Mouse (Mus musculus) B cell, adult 2 months (primary cell): ENCODE results near the gene Dlg2.

Source experiments
- DNase-seq, 2 experiments: peaks; one replicate each; pipeline ENCODE4 v3.0.0; 2022

Gene Dlg2

DNA sequence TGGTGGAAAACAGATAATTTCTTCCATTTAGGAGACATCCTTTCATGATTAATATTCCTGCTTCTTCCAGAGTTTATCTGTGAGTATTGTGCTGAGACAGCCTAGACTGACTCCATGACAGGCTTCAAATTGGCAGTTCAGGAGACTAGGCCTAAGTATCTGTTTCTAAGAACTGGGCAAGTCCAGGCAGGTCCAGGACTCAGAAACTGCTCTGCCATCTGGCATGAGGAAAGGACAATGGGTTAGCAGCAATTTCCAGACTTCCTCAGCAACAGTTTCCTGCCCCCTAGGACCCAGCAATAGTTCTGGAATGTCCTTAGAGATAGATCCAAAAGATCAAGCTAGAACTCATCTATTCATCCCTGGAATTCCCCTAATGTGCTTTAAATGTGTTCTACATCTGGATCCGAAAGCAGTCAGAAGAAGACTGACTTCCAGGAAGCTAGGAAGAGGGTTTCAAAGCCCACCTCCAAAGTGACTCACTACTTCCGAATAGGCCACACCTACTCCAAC is 64.4 kb downstream of the Dlg2 start:
- no peak for DNase-seq

DNA sequence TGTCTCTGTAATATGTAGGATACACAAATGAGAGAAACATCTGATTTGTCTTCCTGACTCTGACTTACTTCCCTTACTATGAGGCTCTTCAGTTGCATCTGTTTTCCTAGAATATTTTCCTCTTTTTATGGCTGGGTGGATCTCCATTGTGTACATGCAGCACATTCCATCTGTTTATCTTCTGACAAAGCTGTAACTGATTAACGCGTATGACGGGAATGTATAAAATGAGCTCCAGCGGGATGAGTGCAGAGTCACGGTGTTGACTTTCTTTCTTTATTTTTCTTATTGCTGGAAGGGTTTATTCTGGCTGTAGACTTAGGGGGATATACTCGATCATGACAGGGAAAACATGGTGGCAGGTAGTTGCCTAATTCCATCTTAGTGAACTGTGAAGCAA is 76.9 kb downstream of the Dlg2 start:
- no peak for DNase-seq

DNA sequence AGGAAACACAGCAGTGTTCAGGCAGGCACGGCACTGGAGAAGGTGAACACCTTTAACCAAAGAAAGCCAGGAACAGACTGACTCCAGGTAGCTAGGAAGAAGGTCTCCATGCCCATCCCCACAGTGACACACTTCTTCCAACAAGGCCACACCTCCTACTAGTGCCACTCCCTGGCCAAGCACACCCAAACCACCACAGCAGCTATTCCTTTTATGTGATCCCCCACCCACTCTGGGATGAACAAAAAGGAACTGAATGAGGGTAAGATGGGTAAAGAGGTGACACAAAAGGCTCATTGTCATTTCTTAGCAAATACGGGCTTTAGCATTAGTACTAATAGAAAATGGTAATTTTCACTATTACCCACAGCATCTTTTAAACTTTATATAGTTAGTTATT is 77.9 kb downstream of the Dlg2 start:
- no peak for DNase-seq

- no peak for DNase-seq
Observed at GRCm38 (mm10) chr7:90569130-90569529, 92.7 kb downstream of the Dlg2 start.

- DNase-seq: no peak
Observed at GRCm38 (mm10) chr7:90587795-90588194, 111.3 kb downstream of the Dlg2 start.

DNA sequence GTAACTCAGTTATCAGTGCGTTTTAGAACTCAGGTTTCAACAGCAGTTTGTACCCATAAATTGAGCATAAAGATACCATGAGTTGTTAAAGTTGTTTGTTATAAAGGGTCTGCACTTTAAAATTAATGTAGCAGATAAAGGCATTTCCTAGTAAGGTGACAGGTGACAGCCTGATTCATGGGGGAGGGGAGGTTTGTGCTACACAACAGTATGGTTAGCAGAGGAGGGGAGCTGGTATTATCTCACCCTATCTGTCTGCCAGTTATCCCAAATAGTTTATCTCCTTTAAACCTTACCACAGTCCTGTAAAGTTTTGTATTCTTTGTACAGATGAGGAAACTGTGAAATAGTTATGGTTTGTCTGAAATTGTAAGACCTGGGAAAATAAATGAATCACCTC is 111.8 kb downstream of the Dlg2 start:
- no peak for DNase-seq

DNA sequence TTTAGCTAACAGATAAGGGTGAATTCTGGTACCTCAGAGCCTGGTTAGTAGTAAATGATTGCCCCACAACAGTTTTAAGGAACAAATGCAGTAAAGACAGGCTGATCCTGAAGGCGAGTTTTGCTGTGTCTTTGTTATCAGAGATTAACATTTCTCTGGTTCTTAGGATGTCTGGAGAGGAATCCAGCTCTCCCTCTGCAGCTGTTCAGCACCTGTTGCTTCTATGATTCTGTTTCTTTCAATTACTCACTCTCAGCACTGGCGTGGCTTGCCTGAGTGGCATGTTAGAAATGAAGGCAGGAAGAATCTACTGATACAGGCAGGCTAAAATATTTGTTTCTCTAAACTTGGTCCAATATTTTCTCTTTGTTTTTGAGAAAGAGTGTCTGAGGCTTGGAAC is 133.3 kb downstream of the Dlg2 start:
- DNase-seq: no peak

DNA sequence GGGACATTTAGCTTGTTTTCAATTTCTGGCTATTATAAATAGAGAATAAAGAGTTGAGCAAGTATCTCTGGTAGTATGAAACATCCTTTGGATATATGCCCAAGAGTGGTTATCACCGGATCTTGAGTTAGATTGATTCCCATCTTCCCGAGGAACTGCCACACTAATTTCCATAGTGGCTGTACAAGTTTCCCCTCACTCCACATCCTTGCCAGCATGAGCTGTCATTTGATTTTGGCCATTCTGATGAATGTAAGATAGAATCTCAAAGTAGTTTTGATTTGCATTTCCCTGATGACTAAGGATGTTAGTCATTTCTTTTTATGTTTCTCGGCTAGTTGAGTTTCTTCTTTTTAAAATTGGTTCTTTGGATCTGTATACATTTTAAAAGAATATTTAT is 154.1 kb downstream of the Dlg2 start:
- DNase-seq: no peak

- no peak for DNase-seq
Observed at GRCm38 (mm10) chr7:90649512-90649911, 173.0 kb downstream of the Dlg2 start.

- no peak for DNase-seq
Observed at GRCm38 (mm10) chr7:90651128-90651527, 174.7 kb downstream of the Dlg2 start.

DNA sequence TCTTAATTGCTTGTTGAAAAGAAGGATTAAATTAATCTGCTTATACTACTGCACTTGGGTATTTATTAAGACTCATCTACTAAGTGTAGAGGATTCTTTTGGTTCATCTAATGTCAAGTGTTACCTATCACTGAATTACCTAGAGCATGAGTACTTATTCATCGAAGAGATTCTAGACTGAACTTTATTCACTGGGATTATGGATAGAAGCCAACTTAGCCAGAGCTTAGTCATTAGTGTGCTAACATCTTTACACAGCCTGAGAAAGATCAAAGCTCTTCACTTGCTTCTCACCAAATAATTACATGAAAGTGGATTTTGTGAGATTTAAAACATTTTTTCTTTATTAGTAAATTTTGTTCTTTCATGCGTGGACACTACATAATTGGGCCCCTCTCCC is 175.1 kb downstream of the Dlg2 start:
- no peak for DNase-seq

DNA sequence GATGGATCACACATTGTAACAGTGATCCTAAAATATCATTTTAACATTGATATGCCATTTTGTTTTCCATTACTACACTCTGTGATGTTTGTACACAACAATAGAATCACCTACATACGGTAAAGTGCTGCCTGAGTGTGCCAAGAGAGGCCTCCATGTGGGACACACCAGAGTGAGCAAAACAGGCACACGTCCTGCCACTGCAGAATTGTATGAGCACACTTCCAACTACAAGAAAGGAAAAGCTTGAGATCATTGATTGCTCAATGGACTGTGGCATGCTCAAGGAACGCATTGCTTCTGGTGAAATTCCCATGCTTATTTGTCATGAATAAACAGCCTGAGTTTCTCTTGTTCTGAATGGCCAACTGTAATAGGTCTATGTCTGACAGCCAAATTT is 182.1 kb downstream of the Dlg2 start:
- no peak for DNase-seq

DNA sequence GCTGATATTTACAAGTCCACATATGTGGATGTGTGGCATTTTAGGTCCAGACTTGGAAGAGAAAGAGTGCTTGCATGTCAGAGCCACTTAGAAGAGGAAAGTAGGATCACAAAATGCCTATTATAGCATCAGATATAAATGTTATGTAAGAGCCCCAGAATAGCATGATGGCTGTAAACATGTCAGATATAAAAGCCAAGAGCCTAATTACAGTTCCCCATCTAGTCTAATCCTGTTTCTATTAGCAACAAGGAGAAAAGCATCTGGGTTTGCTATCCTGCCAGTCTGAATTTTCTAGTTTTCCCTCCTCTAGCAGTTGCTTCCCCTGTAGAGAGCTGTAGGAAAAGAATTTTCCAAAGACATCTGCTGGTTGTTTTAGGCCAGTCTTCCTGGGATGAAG is 217.6 kb downstream of the Dlg2 start:
- no peak for DNase-seq

- no peak for DNase-seq
Observed at GRCm38 (mm10) chr7:90696181-90696950, 219.9 kb downstream of the Dlg2 start.

DNA sequence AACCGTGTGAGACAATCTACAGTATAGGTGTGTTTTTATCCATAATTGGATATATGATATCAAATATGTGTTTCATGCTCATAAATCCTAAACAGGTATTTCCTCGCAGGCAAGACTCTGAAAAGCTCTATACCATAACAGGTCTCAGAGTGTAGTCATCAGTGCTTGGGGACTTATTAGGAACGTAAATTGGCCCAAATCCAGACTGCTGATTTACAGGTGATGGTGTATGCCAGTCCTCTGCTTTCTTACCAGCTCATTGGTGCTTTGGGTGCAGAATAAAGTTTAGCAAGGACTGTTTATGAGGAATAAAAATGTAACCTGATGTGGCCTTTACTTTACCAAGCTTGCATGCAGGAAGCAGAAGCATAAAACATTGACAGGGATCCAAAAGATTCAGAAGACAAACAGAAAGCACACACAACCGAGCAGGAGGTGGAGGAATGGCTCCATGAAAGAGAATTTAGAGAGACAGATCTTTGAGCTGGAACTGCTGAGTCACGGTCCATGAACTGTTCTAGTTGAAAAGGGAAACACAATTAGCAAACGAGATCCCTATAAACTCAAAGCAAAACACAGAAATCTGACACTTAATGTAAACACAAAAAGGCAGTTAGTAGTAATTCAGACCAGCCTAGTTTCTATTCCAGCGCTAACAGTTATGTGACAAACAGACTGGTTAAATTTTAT is 226.8 kb downstream of the Dlg2 start:
- no peak for DNase-seq

DNA sequence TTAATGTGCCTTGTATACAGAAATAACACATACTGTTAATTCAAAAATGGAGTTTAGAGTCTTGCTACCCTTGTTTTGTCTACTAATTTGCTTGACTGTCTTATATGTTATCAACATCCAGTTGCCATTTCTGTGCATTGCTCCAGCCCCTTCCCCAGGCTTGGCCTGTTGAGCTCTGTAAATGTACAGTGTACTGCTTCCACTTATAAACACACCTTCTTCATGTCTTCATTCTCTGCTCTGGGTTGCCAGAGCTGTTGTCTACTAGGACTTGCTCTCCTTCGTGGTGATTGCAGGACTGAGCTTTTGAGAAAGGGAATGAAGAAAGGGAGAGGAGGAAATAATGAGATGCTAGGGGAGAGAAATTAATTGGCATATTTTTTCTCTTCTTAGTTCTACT is 227.5 kb downstream of the Dlg2 start:
- no peak for DNase-seq

DNA sequence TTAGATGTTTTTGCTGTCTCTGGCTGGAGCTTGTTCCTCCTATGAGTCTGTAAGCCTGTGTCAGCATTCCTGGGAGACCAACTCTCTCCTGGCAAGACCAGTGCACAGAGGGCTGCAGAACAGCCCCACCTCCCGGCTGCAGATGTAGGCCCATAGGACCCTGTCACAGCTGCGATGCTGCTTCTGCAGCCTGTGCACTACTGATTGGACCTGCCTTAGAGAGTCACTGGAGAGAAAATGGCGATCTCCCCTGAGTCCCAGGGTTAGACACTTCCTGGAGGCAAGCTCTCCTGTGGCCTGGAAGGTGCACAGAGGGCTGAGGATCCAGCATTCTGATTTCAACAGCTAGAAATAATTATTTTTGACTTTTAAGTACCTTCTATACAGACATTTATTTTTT is 257.6 kb downstream of the Dlg2 start:
- DNase-seq: no peak

- DNase-seq: no peak
Observed at GRCm38 (mm10) chr7:90736369-90736768, 259.9 kb downstream of the Dlg2 start.

DNA sequence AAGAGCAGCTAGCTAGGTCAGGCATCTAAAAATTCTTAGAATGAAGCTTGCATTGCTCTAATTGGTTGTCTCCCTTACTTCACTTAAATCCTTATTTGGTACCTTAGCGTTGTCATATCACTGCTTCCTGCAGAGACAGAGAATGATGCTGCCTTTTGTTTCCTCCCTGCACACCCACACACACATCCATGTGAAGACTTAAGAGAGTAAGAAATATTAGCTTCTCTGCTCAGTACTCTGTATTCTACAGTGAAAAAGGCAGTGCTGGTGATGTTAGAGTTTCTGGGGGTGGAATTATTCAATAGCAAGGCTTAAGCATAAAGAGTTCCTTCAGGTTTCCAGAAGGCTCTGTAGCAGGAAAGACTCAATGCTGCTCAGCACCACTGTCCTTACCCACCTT is 272.2 kb downstream of the Dlg2 start:
- no peak for DNase-seq

DNA sequence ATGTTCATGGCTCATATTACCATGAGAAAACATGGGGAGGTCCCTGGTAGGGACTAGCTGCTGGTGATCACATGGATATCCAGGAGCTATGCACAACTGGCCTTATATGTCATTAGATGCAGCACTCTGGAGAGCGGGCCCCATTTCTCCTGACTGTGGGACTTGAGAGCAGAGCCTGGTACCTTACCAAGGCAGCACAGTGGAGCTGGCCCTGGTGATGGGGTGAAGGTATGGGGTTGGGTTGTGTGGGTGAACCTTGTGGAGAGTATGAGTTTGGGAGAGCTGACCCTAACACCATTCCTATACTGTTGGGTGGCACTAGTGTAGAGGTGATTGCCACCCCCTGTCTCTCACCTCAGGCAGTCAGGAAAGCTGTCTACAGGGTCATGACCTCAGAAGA is 311.5 kb downstream of the Dlg2 start:
- DNase-seq: no peak

DNA sequence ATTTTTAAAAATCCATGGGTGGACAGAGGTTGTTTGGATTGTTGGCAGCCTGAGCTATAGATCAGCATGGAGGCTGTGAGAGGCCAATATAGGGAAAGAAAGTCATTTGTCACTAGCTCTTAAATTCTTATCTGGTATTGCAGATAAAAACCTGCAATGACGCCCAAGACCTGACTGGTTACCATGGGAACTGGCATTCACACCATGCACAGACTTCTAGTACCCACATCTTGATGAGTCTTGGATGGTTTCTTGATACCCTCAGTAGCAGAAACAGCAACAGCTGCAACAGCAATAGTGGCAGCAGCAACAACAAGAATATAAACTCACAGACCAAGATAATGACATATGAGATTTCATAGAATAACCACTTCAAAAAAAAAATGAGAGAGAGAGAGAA is 315.1 kb downstream of the Dlg2 start:
- no peak for DNase-seq

- DNase-seq: no peak
Observed at GRCm38 (mm10) chr7:90825640-90826039, 349.2 kb downstream of the Dlg2 start.

DNA sequence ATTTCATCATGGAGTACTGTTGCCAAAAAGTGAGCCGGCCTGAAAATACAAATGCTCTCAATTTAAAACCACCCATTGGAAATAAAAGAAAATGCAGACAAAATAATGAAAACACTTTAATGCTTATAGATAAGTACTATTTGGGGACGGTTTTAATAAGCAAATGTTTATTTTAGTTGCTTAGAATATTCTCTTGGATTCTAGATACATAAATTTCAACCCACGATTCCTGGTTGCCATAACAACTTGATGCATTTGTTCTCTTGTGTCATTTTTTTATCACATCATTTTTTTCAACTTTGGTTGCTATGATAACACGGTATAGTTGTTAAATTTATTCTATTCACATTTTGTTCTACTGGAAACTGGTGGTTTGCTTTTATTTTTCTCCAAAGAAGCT is 364.8 kb downstream of the Dlg2 start:
- DNase-seq: no peak
